Mouse (Mus musculus): ENCODE data around the gene Hdac4. TPM values are rescaled to one million over a fixed set of nuclear protein-coding genes. Genes with fewer than 3 reads are reported as not detected.

Hdac4 gene
- polyA plus RNA-seq, 1 experiment from 2014 or later = 16.3 TPM

- H3K4me1 ChIP-seq (ENCODE audit: insufficient read depth, low read depth, low read length) = peaks cover 4% of the 10 kb centered on the region; the same call in 1 of the 2 replicates
- no peaks in the 10 kb centered on the region for H3K27me3 ChIP-seq (replicated peaks; ENCODE audit: insufficient read depth, low read length)
- no peak overlapping the region for H3K4me2 ChIP-seq (replicated peaks; ENCODE audit: low read depth, low read length)
- WGBS = 50% methylated on average over 1 of the region's 1 CpGs
- TF ChIP-seq EP300 (IDR thresholded peaks at IDR 0.05) = no peak
- H3K9ac ChIP-seq (replicated peaks; ENCODE audit: low read depth) = no peak overlapping the region
- ATAC-seq = no peak
- H3K36me3 ChIP-seq (ENCODE audit: insufficient read depth, low read length) = no peaks in the 10 kb centered on the region
- H3K4me3 ChIP-seq (ENCODE audit: low read depth, low read length) = no peak overlapping the region
- no peaks in the 10 kb centered on the region for H3K9me3 ChIP-seq (ENCODE audit: low read length)
- no peak overlapping the region for H3K27ac ChIP-seq (ENCODE audit: low read length)
- no peak for DNase-seq (ENCODE audit: low spot score)
Observed at GRCm38 (mm10) chr1:92006666-92007065, 188.8 kb downstream of the Hdac4 start.

DNA sequence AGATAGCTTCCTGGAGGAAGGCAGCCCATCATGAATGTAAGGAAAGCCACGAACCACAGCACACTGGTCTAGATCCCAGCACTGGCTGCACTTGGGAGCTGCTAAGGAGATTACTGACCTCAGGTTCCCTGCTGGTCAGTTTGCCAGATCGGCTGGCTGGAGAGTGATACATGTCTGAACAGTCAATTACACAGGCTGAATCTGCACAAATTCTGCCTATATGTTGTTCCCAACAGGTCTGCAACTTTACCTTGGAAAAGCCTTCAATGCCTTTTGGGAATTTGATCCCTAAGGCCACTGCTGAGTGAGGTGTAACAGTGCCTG is 189.9 kb downstream of the Hdac4 start:
- ATAC-seq (no peak), DNase-seq (ENCODE audit: low spot score) (no peak)
- no peak overlapping the region for H3K9ac ChIP-seq (replicated peaks; ENCODE audit: low read depth)
- H3K27me3 ChIP-seq (replicated peaks; ENCODE audit: insufficient read depth, low read length) = no peaks in the 10 kb centered on the region
- no peak overlapping the region for H3K27ac ChIP-seq (ENCODE audit: low read length)
- peaks cover 4% of the 10 kb centered on the region; the same call in 1 of the 2 replicates for H3K4me1 ChIP-seq (ENCODE audit: insufficient read depth, low read depth, low read length)
- TF ChIP-seq EP300 (IDR thresholded peaks at IDR 0.05) (no peak), CTCF (IDR thresholded peaks at IDR 0.05) (no peak)
- no peak overlapping the region for H3K4me3 ChIP-seq (ENCODE audit: low read depth, low read length)
- WGBS = 63% methylated on average over 2 of the region's 2 CpGs
- H3K4me2 ChIP-seq (replicated peaks; ENCODE audit: low read depth, low read length) = no peak overlapping the region
- no peaks in the 10 kb centered on the region for H3K36me3 ChIP-seq (ENCODE audit: insufficient read depth, low read length)
- no peaks in the 10 kb centered on the region for H3K9me3 ChIP-seq (ENCODE audit: low read length)

- H3K9me3 ChIP-seq (ENCODE audit: low read length) = no peaks in the 10 kb centered on the region
- WGBS = 52% methylated on average over 8 of the region's 8 CpGs
- no peak overlapping the region for H3K4me3 ChIP-seq (ENCODE audit: low read depth, low read length)
- no peak overlapping the region for H3K4me2 ChIP-seq (replicated peaks; ENCODE audit: low read depth, low read length)
- no peaks in the 10 kb centered on the region for H3K36me3 ChIP-seq (ENCODE audit: insufficient read depth, low read length)
- no peaks in the 10 kb centered on the region for H3K27me3 ChIP-seq (replicated peaks; ENCODE audit: insufficient read depth, low read length)
- ATAC-seq (peak; percentile 68), DNase-seq (ENCODE audit: low spot score) (peak; percentile 40)
- H3K4me1 ChIP-seq (ENCODE audit: insufficient read depth, low read depth, low read length) = peaks cover 4% of the 10 kb centered on the region; the same call in 1 of the 2 replicates
- H3K27ac ChIP-seq (ENCODE audit: low read length) = no peak overlapping the region
- TF ChIP-seq EP300 (IDR thresholded peaks at IDR 0.05) (no peak), CTCF (IDR thresholded peaks at IDR 0.05) (no peak)
- no peak overlapping the region for H3K9ac ChIP-seq (replicated peaks; ENCODE audit: low read depth)
Observed at GRCm38 (mm10) chr1:92004906-92005616, 190.4 kb downstream of the Hdac4 start.

DNA sequence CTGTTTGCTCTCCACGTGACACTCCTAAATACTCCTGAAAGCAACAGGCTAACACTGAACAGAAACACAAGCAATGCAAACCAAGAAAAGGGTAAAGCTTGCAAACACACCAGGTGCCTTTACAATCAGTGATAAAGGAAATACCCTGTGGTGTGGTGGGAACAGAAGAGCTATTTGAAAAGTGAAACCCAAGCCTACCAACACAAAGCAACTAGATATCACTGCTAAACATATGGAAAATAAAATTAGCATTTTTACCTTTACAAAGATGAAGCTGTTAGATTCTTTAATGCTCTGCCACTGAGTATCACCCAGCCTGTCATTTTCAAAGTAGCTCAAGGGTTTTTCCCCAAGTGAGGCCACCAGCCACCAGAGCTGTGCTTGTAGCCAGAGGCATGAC is 191.4 kb downstream of the Hdac4 start:
- Histone ChIP-seq H3K9me3 (ENCODE audit: low read length) (no peaks in the 10 kb centered on the region), H3K27ac (ENCODE audit: low read length) (no peak overlapping the region), H3K27me3 (replicated peaks; ENCODE audit: insufficient read depth, low read length) (no peaks in the 10 kb centered on the region), H3K4me1 (ENCODE audit: insufficient read depth, low read depth, low read length) (peaks cover 4% of the 10 kb centered on the region; the same call in 1 of the 2 replicates), H3K4me2 (replicated peaks; ENCODE audit: low read depth, low read length) (no peak overlapping the region), H3K9ac (replicated peaks; ENCODE audit: low read depth) (no peak overlapping the region), H3K4me3 (ENCODE audit: low read depth, low read length) (no peak overlapping the region), H3K36me3 (ENCODE audit: insufficient read depth, low read length) (no peaks in the 10 kb centered on the region; the same call in 1 of the 2 replicates)
- DNase-seq (ENCODE audit: low spot score) = no peak
- no peak for ATAC-seq
- TF ChIP-seq EP300 (IDR thresholded peaks at IDR 0.05) (no peak), CTCF (IDR thresholded peaks at IDR 0.05) (no peak)
- WGBS = 75% methylated on average over 1 of the region's 1 CpGs

- Histone ChIP-seq H3K36me3 (ENCODE audit: insufficient read depth, low read length) (no peaks in the 10 kb centered on the region; the same call in 1 of the 2 replicates), H3K4me3 (ENCODE audit: low read depth, low read length) (no peak overlapping the region), H3K4me1 (ENCODE audit: insufficient read depth, low read depth, low read length) (0 out of 2 replicates have a peak, but pooled peaks cover 4% of the 10 kb centered on the region), H3K4me2 (replicated peaks; ENCODE audit: low read depth, low read length) (no peak overlapping the region), H3K27me3 (replicated peaks; ENCODE audit: insufficient read depth, low read length) (no peaks in the 10 kb centered on the region), H3K27ac (ENCODE audit: low read length) (no peak overlapping the region), H3K9me3 (ENCODE audit: low read length) (no peaks in the 10 kb centered on the region), H3K9ac (replicated peaks; ENCODE audit: low read depth) (no peak overlapping the region)
- TF ChIP-seq EP300 (IDR thresholded peaks at IDR 0.05) (no peak), CTCF (IDR thresholded peaks at IDR 0.05) (no peak)
- DNase-seq (ENCODE audit: low spot score) (no peak), ATAC-seq (no peak)
- WGBS = 100% methylated on average over 2 of the region's 2 CpGs
Observed at GRCm38 (mm10) chr1:92000226-92000625, 195.3 kb downstream of the Hdac4 start.

- no peak for DNase-seq (ENCODE audit: low spot score)
- Histone ChIP-seq H3K27ac (ENCODE audit: low read length) (no peak overlapping the region), H3K9me3 (ENCODE audit: low read length) (no peaks in the 10 kb centered on the region), H3K9ac (replicated peaks; ENCODE audit: low read depth) (no peak overlapping the region), H3K4me1 (ENCODE audit: insufficient read depth, low read depth, low read length) (no peaks in the 10 kb centered on the region), H3K4me3 (ENCODE audit: low read depth, low read length) (no peak overlapping the region), H3K4me2 (replicated peaks; ENCODE audit: low read depth, low read length) (no peak overlapping the region), H3K36me3 (ENCODE audit: insufficient read depth, low read length) (peaks cover 4% of the 10 kb centered on the region; the same call in 1 of the 2 replicates), H3K27me3 (replicated peaks; ENCODE audit: insufficient read depth, low read length) (no peaks in the 10 kb centered on the region)
- 86% methylated on average over 9 of the region's 9 CpGs for WGBS
- TF ChIP-seq EP300 (IDR thresholded peaks at IDR 0.05) = no peak
- no peak for TF ChIP-seq CTCF (IDR thresholded peaks at IDR 0.05)
- no peak for ATAC-seq
Observed at GRCm38 (mm10) chr1:91993658-91994165, 201.8 kb downstream of the Hdac4 start.
